Mouse (Mus musculus) ES-E14 (cell line): Measurements from ENCODE around the gene Scn11a. TPM values are rescaled to one million over a fixed set of nuclear protein-coding genes. Genes with fewer than 3 reads are reported as not detected.

Experiments
- DNase-seq: peaks from one replicate; pipeline ENCODE4 v3.0.0-alpha.2; 2013; ENCODE audit warnings: low read depth, low spot score
- H3K27ac ChIP-seq: 2 replicates; pipeline ENCODE4 v1.5.1; 2012; ENCODE audit warnings: low read depth, mild to moderate bottlenecking, low read length, moderate library complexity, mixed read lengths; ENCODE audit not compliant: poor library complexity, insufficient read depth, severe bottlenecking
- H3K36me3 ChIP-seq: 2 replicates; pipeline ENCODE4 v1.6.1; 2012; ENCODE audit warnings: mild to moderate bottlenecking, low read length, moderate library complexity, mixed read lengths; ENCODE audit not compliant: control insufficient read depth, poor library complexity, insufficient read depth, severe bottlenecking
- H3K4me1 ChIP-seq, 2 experiments: fragments of 150-350 bp in 1 of 2; sonication (generic) in 1 of 2; 2 replicates each; pipeline ENCODE4 v1.6.1; 2012; ENCODE audit warnings: low read length in 2 of 2, mild to moderate bottlenecking in 1 of 2, mixed read lengths in 1 of 2; ENCODE audit not compliant: control insufficient read depth in 2 of 2, insufficient read depth in 2 of 2, poor library complexity in 1 of 2
- H3K4me3 ChIP-seq, 2 experiments: fragments of 150-350 bp in 1 of 2; sonication (generic) in 1 of 2; 2 replicates each; pipeline ENCODE4 v1.5.1; 2012; ENCODE audit warnings: low read length in 2 of 2, low read depth in 1 of 2, mild to moderate bottlenecking in 1 of 2, mixed read lengths in 1 of 2; ENCODE audit not compliant: insufficient read depth in 1 of 2, poor library complexity in 1 of 2, severe bottlenecking in 1 of 2
- H3K9ac ChIP-seq: 2 replicates; pipeline ENCODE4 v1.6.1; 2012; ENCODE audit warnings: low read depth, mild to moderate bottlenecking, low read length, mixed read lengths; ENCODE audit not compliant: poor library complexity, insufficient read depth, severe bottlenecking
- H3K9me3 ChIP-seq: fragments of 150-350 bp; sonication (generic); 2 replicates; pipeline ENCODE4 v1.6.1; 2012; ENCODE audit warnings: low read depth, mild to moderate bottlenecking, low read length; ENCODE audit not compliant: control insufficient read depth, insufficient read depth
- CHD2 ChIP-seq: IDR thresholded peaks from 2 replicates; pipeline ENCODE4 v1.6.1; 2014; ENCODE audit warnings: mild to moderate bottlenecking, low read depth, low read length, inconsistent platforms
- HCFC1 ChIP-seq: IDR thresholded peaks from 2 replicates; pipeline ENCODE4 v1.6.1; 2012; ENCODE audit warnings: low read length, inconsistent platforms, borderline replicate concordance; ENCODE audit not compliant: insufficient read depth
- MAFK ChIP-seq: IDR thresholded peaks from 2 replicates; pipeline ENCODE4 v1.6.1; 2014; ENCODE audit warnings: mild to moderate bottlenecking, low read depth, low read length, inconsistent platforms; ENCODE audit not compliant: insufficient read depth
- ZC3H11A ChIP-seq: IDR thresholded peaks from 2 replicates; pipeline ENCODE4 v1.6.1; 2012; ENCODE audit warnings: low read depth, mild to moderate bottlenecking, inconsistent platforms, low read length, borderline replicate concordance
- ZNF384 ChIP-seq: IDR thresholded peaks from 2 replicates; pipeline ENCODE4 v1.6.1; 2012; ENCODE audit warnings: low read depth, low read length, inconsistent platforms
- in situ Hi-C, 2 experiments: fragments of 600-800 bp; cut with MboI; formaldehyde crosslinking; loops; one replicate each; pipeline ENCODE4 v1.15.1; 2025; ENCODE audit warnings: low sequenced_read_pairs in 2 of 2, inconsistent platforms in 1 of 2; ENCODE audit not compliant: unreplicated experiment in 2 of 2
- total RNA-seq: library from RNA; depleted of rRNA; stranded (reverse); fragments of 300-350 nt; gene quantifications from 2 replicates; pipeline ENCODE4 v1.2.3, GENCODE M21; 2012

Gene Scn11a
- total RNA-seq, 1 experiment, result 0.18 TPM

GRCm38 (mm10) chr9:119849214-119849613 lies 24.0 kb upstream of the Scn11a start:
- Histone ChIP-seq H3K9me3 (no peaks in the 10 kb centered on the region), H3K9ac (no peak overlapping the region), H3K4me3 (no peak overlapping the region), H3K27ac (no peak overlapping the region), H3K4me1 (no peaks in the 10 kb centered on the region), H3K36me3 (no peaks in the 10 kb centered on the region)
- DNase-seq, result no peak
- TF ChIP-seq ZNF384, result no peak
- TF ChIP-seq HCFC1, result no peak
- no peak for TF ChIP-seq CHD2
- TF ChIP-seq MAFK, result no peak
- TF ChIP-seq ZC3H11A, result no peak
- in situ Hi-C loops, result no loop called here

- Histone ChIP-seq H3K27ac (no peak overlapping the region), H3K36me3 (no peaks in the 10 kb centered on the region), H3K4me3 (no peak overlapping the region), H3K9me3 (no peaks in the 10 kb centered on the region), H3K9ac (no peak overlapping the region), H3K4me1 (no peaks in the 10 kb centered on the region)
- TF ChIP-seq MAFK (no peak), HCFC1 (no peak), ZNF384 (no peak), CHD2 (no peak), ZC3H11A (no peak)
- DNase-seq, result no peak
- in situ Hi-C loops, result no loop called here
Observed at GRCm38 (mm10) chr9:119848671-119849070, 23.4 kb upstream of the Scn11a start.

- no peak overlapping the region for H3K27ac ChIP-seq
- H3K4me1 ChIP-seq, result no peaks in the 10 kb centered on the region
- no peaks in the 10 kb centered on the region for H3K9me3 ChIP-seq
- no peak for DNase-seq
- no peaks in the 10 kb centered on the region for H3K36me3 ChIP-seq
- no peak overlapping the region for H3K4me3 ChIP-seq
- H3K9ac ChIP-seq, result no peak overlapping the region
- no peak for TF ChIP-seq MAFK
- no peak for TF ChIP-seq ZC3H11A
- TF ChIP-seq HCFC1, result no peak
- TF ChIP-seq CHD2, result no peak
- TF ChIP-seq ZNF384, result no peak
- in situ Hi-C loops, result no loop called here
Observed at GRCm38 (mm10) chr9:119847187-119847586, 21.9 kb upstream of the Scn11a start.

DNA sequence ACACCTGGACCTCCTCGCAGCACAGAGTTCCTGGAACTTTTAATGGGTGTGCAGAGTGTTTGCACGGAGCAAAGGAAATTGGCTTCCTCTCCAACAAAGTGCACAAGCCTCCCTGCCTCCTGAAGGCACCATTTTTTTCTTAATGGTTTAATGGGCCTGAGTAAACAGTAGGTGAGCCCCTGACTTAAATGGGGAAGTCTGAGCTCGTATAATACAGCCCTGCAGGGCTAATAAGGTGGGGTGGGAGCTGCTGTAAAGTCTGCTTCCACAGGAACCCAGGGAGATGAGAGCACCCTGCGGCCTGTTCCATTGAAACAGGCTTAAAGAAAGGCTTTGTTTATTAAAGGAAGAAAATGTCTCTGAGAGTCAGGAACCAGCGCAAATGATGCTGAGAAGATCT lies 19.5 kb upstream of the Scn11a start:
- no peak overlapping the region for H3K27ac ChIP-seq

DNA sequence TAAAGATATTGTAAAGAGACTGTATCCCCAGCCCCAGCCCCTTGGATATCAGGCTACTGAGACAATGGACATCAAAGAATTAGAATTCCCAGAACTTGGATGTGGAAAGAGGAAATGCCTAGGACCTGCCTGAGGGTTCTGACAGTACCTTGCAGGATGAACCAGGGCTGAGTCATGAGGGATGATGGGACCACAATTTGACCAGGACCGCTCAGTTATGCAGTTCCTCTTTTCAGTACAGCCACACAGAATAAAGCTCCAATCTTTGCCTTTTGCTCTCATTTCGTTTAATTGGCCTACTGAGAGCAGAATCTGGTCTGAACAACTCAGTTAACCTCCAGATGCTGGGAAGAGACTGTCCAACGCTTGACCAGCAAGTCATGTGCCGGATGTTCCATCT lies 18.3 kb upstream of the Scn11a start:
- Histone ChIP-seq H3K27ac (no peak overlapping the region), H3K9ac (no peak overlapping the region), H3K4me3 (no peak overlapping the region), H3K4me1 (no peaks in the 10 kb centered on the region), H3K36me3 (no peaks in the 10 kb centered on the region), H3K9me3 (no peaks in the 10 kb centered on the region)
- no peak for DNase-seq
- in situ Hi-C loops, result no loop called here
- TF ChIP-seq HCFC1 (no peak), ZNF384 (no peak), MAFK (no peak), CHD2 (no peak), ZC3H11A (no peak)

More for the DNA sequence above, 19.5 kb upstream of the Scn11a start:
- Histone ChIP-seq H3K9ac (no peak overlapping the region), H3K4me1 (no peaks in the 10 kb centered on the region), H3K4me3 (no peak overlapping the region), H3K36me3 (no peaks in the 10 kb centered on the region), H3K9me3 (no peaks in the 10 kb centered on the region)
- TF ChIP-seq ZC3H11A, result no peak
- TF ChIP-seq ZNF384, result no peak
- no peak for TF ChIP-seq MAFK
- in situ Hi-C loops, result no loop called here
- no peak for DNase-seq
